Mouse (Mus musculus) CH12.LX (cell line): ENCODE data around the gene Sgsm1. TPM values are rescaled to one million over a fixed set of nuclear protein-coding genes. Genes with fewer than 3 reads are reported as not detected.

ENCODE experiments used
- DNase-seq: peaks from one replicate; pipeline ENCODE4 v3.0.0-alpha.2; 2013; ENCODE audit errors: extremely low read depth
- H3K27ac ChIP-seq: 2 replicates; pipeline ENCODE4 v1.5.1; 2012; ENCODE audit warnings: low read depth, mild to moderate bottlenecking, control low read depth, moderate library complexity; ENCODE audit not compliant: insufficient read depth
- H3K27me3 ChIP-seq: replicated peaks from 2 replicates; pipeline ENCODE3; 2012; ENCODE audit warnings: inconsistent platforms
- H3K36me3 ChIP-seq, 2 experiments: replicated peaks in 1 of 2; 2 replicates each; pipeline versions ENCODE3 to v1.6.1; 2012; ENCODE audit warnings: inconsistent platforms in 1 of 2, low read length in 1 of 2, mild to moderate bottlenecking in 1 of 2, mixed read lengths in 1 of 2, moderate library complexity in 1 of 2; ENCODE audit not compliant: control insufficient read depth in 1 of 2, insufficient read depth in 1 of 2
- H3K4me1 ChIP-seq, 2 experiments: 2 replicates each; pipeline ENCODE4 v1.6.1; 2012; ENCODE audit warnings: inconsistent platforms in 1 of 2, moderate library complexity in 1 of 2; ENCODE audit not compliant: insufficient read depth in 2 of 2, control insufficient read depth in 1 of 2
- H3K4me2 ChIP-seq: 2 replicates; pipeline ENCODE4 v1.6.1; 2012; ENCODE audit warnings: low read depth, mild to moderate bottlenecking, control low read depth; ENCODE audit not compliant: poor library complexity, insufficient read depth, severe bottlenecking
- H3K4me3 ChIP-seq, 3 experiments: fragments of 150-350 bp in 1 of 3; sonication (generic) in 1 of 3; replicated peaks in 1 of 3; 2 replicates each; pipeline versions ENCODE3 to v1.5.1; 2011 to 2012; ENCODE audit warnings: low read depth in 2 of 3, low read length in 2 of 3, mild to moderate bottlenecking in 2 of 3, moderate library complexity in 2 of 3, control low read depth in 1 of 3, improper control_type of control experiment in 1 of 3, inconsistent platforms in 1 of 3, mixed read lengths in 1 of 3; ENCODE audit not compliant: poor library complexity in 1 of 3
- H3K79me2 ChIP-seq: replicated peaks from 2 replicates; pipeline ENCODE4 v1.6.1; 2012; ENCODE audit warnings: mild to moderate bottlenecking, moderate library complexity; ENCODE audit not compliant: control insufficient read depth, poor library complexity, insufficient read depth, severe bottlenecking; ENCODE audit errors: extremely low read depth
- H3K9ac ChIP-seq: 2 replicates; pipeline ENCODE4 v1.6.1; 2012; ENCODE audit warnings: low read depth, mild to moderate bottlenecking, control low read depth, moderate library complexity; ENCODE audit not compliant: insufficient read depth
- H3K9me3 ChIP-seq: replicated peaks from 2 replicates; pipeline ENCODE3; 2012; ENCODE audit warnings: low read length, inconsistent platforms, mixed read lengths
- BHLHE40 ChIP-seq: IDR thresholded peaks from 2 replicates; pipeline ENCODE4 v1.6.1; 2011; ENCODE audit warnings: mild to moderate bottlenecking, low read depth, low read length, improper control_type of control experiment
- CHD1 ChIP-seq: IDR thresholded peaks from 2 replicates; pipeline ENCODE4 v1.6.1; 2012; ENCODE audit warnings: low read depth, low read length, improper control_type of control experiment, inconsistent platforms
- CHD2 ChIP-seq: IDR thresholded peaks from 2 replicates; pipeline ENCODE4 v1.6.1; 2011; ENCODE audit warnings: low read length, improper control_type of control experiment
- EP300 ChIP-seq: IDR thresholded peaks from 2 replicates; pipeline ENCODE4 v1.6.1; 2011; ENCODE audit warnings: low read length, improper control_type of control experiment
- HCFC1 ChIP-seq: IDR thresholded peaks from 2 replicates; pipeline ENCODE4 v1.6.1; 2012; ENCODE audit warnings: low read depth, mild to moderate bottlenecking, inconsistent platforms, low read length, improper control_type of control experiment
- JUN ChIP-seq: IDR thresholded peaks from 2 replicates; pipeline ENCODE4 v1.6.1; 2011; ENCODE audit warnings: low read depth, mild to moderate bottlenecking, low read length, improper control_type of control experiment, moderate library complexity; ENCODE audit not compliant: insufficient read depth
- JUND ChIP-seq: conservative IDR thresholded peaks from 2 replicates; pipeline ENCODE4 v1.6.1; 2011; ENCODE audit warnings: low read depth, low read length, improper control_type of control experiment
- KAT2A ChIP-seq: IDR thresholded peaks from 2 replicates; pipeline ENCODE4 v1.6.1; 2012; ENCODE audit warnings: low read length, improper control_type of control experiment, inconsistent platforms; ENCODE audit not compliant: insufficient replicate concordance
- MAFK ChIP-seq: IDR thresholded peaks from 2 replicates; pipeline ENCODE4 v1.6.1; 2011; ENCODE audit warnings: low read length, improper control_type of control experiment; ENCODE audit not compliant: insufficient replicate concordance
- MAZ ChIP-seq: IDR thresholded peaks from 2 replicates; pipeline ENCODE4 v1.6.1; 2012; ENCODE audit warnings: low read depth, mild to moderate bottlenecking, inconsistent platforms, low read length, improper control_type of control experiment, moderate library complexity
- MYC ChIP-seq: IDR thresholded peaks from 2 replicates; pipeline ENCODE4 v1.6.1; 2011; ENCODE audit warnings: low read depth, mild to moderate bottlenecking, improper control_type of control experiment, low read length
- NELFE ChIP-seq: IDR thresholded peaks from 2 replicates; pipeline ENCODE4 v1.6.1; 2011; ENCODE audit warnings: low read depth, low read length, improper control_type of control experiment
- POLR2AphosphoS2 ChIP-seq: IDR thresholded peaks from 2 replicates; pipeline ENCODE4 v1.6.1; 2011; ENCODE audit warnings: low read depth, low read length, improper control_type of control experiment
- RAD21 ChIP-seq: IDR thresholded peaks from 2 replicates; pipeline ENCODE4 v1.6.1; 2011; ENCODE audit warnings: low read depth, mild to moderate bottlenecking, low read length, improper control_type of control experiment, moderate library complexity
- TBP ChIP-seq: conservative IDR thresholded peaks from 2 replicates; pipeline ENCODE4 v1.6.1; 2011; ENCODE audit warnings: low read depth, low read length, improper control_type of control experiment
- TCF12 ChIP-seq: IDR thresholded peaks from 2 replicates; pipeline ENCODE4 v1.6.1; 2014; ENCODE audit warnings: low read depth, mild to moderate bottlenecking, inconsistent platforms, low read length, improper control_type of control experiment
- USF1 ChIP-seq: IDR thresholded peaks from 2 replicates; pipeline ENCODE4 v1.6.1; 2014; ENCODE audit warnings: low read depth, mild to moderate bottlenecking, inconsistent platforms, low read length, improper control_type of control experiment
- ZC3H11A ChIP-seq: IDR thresholded peaks from 2 replicates; pipeline ENCODE4 v1.6.1; 2012; ENCODE audit warnings: low read depth, mild to moderate bottlenecking, inconsistent platforms, low read length, improper control_type of control experiment
- ZKSCAN1 ChIP-seq: IDR thresholded peaks from 2 replicates; pipeline ENCODE4 v1.6.1; 2012; ENCODE audit warnings: low read depth, inconsistent platforms, low read length, improper control_type of control experiment, borderline replicate concordance
- ZMIZ1 ChIP-seq: IDR thresholded peaks from 2 replicates; pipeline ENCODE4 v1.6.1; 2012; ENCODE audit warnings: low read depth, mild to moderate bottlenecking, inconsistent platforms, low read length, improper control_type of control experiment
- dilution Hi-C: fragments of 300-500 bp; cut with MboI; formaldehyde crosslinking; loops from 2 replicates; pipeline ENCODE4 v1.14.3; 2020; ENCODE audit warnings: low sequenced_read_pairs; ENCODE audit not compliant: extremely low pct_unique_long_range_greater_than_20kb, extremely low pct_ligation_motif_present
- in situ Hi-C: fragments of 300-500 bp; cut with MboI; formaldehyde crosslinking; loops from 3 replicates; pipeline ENCODE4 v1.14.3; 2019; ENCODE audit warnings: low sequenced_read_pairs, low pct_ligation_motif_present, low pct_unique_long_range_greater_than_20kb, mixed read lengths
- polyA plus RNA-seq: library from polyadenylated mRNA; unstranded; fragments of >175 nt; gene quantifications from 2 replicates; pipeline ENCODE4 v1.2.1, GENCODE M21; 2012; ENCODE audit warnings: low read depth; ENCODE audit not compliant: insufficient read length
- total RNA-seq, 2 experiments: library from RNA; depleted of rRNA; stranded (reverse); fragments of 300-350 nt in 1 of 2; fragments of >200 nt in 1 of 2; gene quantifications; 2 replicates each; pipeline ENCODE4 v1.2.3; 2012 to 2014

Gene Sgsm1
- total and polyA plus RNA-seq, 3 experiments = 0.08 TPM; not detected in 2

DNA sequence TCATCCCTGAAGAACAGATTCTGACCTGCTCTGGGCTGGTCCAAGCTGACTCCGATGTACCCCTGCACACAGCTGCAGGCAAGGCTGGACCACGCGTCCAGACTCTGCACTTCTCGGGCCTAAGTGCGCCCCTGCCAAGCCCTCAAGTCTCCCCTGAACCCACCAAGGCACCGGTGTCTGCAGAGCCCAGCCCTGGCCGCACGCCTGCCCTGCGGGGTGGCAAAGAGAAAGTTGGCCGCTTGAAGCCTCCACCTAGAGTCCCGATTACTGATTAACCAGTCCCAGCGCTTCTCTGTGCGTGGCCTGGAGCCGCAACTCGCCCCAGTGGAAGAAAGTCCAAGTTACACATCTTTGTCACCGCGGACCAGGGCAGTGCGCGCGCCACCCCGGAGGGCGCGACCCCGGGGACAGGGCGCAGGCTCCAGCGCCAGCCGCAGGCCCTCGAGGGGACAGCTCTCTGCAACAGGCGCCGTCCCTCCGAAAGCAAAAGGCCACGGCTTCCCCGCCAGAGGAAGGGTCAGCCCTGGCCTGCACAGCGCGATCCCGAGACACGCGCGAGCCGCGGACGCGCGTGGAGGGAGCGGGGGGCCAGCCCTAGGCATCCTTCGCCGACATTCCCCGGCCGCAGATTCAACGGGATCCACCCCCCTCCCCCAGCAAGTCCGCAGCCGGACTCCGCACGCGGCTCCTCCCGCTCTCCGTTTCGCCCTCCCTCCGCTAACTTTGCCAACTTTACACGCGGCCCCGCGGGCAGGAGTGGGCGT is 90.0 kb downstream of the Sgsm1 start:
- H3K79me2 ChIP-seq = no peaks in the 10 kb centered on the region
- TF ChIP-seq NELFE = no peak
- in situ Hi-C loops = no loop called here
- no peaks in the 10 kb centered on the region for H3K36me3 ChIP-seq
- no peak for DNase-seq
- no peak overlapping the region for H3K27ac ChIP-seq
- no peak overlapping the region for H3K9ac ChIP-seq
- no peak overlapping the region for H3K4me3 ChIP-seq
- dilution Hi-C loops = no loop called here
- no peaks in the 10 kb centered on the region for H3K4me1 ChIP-seq
- H3K4me2 ChIP-seq = no peak overlapping the region
- H3K9me3 ChIP-seq = peaks cover 10% of the 10 kb centered on the region
- peaks cover 15% of the 10 kb centered on the region for H3K27me3 ChIP-seq

DNA sequence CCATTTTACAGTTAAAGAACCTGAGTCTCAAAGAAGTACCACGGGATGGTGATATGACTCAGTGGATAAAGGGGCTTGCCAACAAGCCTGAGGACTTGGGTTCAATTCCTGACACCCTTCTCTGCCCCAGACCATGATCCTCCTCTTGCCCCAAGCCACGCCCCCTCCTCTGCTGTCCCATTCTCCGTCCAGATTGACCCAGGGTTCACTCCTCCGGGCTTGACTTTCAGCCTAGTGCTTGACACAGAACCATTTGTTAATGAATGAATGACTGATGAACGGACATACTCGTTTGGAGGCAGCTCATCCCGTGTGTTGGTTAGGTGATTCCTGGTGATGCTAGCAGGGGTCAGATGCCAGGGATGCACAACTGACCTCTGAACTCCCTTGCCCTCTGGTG is 90.7 kb downstream of the Sgsm1 start:
- Histone ChIP-seq H3K4me2 (no peak overlapping the region), H3K27ac (no peak overlapping the region), H3K9me3 (peaks cover 10% of the 10 kb centered on the region), H3K36me3 (no peaks in the 10 kb centered on the region), H3K4me3 (no peak overlapping the region), H3K4me1 (no peaks in the 10 kb centered on the region), H3K9ac (no peak overlapping the region), H3K79me2 (no peaks in the 10 kb centered on the region), H3K27me3 (peaks cover 21% of the 10 kb centered on the region)
- TF ChIP-seq TBP (no peak), USF1 (no peak), MYC (no peak), JUN (no peak), JUND (no peak), RAD21 (no peak), ZKSCAN1 (no peak), MAZ (no peak), CHD1 (no peak), EP300 (no peak), BHLHE40 (no peak), ZMIZ1 (no peak)
- dilution Hi-C loops (no loop called here), in situ Hi-C loops (no loop called here)
- no peak for DNase-seq

DNA sequence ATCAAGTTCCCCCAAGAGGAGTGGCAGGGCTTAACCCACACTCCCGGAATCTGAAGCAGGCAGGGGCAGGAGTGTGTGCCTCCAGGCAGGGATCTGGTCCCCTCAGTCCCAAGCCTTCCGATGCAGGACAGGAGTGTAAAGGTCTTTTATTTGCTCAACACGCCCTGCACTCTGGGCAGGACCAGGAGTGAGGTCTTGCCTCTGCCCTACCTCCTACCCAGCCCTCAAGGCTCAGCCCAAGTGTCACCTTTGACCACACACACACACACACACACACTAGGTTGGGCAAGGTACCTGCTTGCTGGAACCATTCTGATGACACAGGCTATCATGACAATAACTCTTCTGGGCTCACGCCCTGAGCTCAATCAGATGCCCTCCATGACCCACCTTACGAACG is 91.1 kb downstream of the Sgsm1 start:
- H3K4me1 ChIP-seq = no peaks in the 10 kb centered on the region
- no peaks in the 10 kb centered on the region for H3K79me2 ChIP-seq
- no peak overlapping the region for H3K4me3 ChIP-seq
- DNase-seq = no peak
- peaks cover 10% of the 10 kb centered on the region for H3K9me3 ChIP-seq
- H3K27me3 ChIP-seq = peaks cover 25% of the 10 kb centered on the region
- no peak overlapping the region for H3K27ac ChIP-seq
- dilution Hi-C loops = no loop called here
- H3K36me3 ChIP-seq = no peaks in the 10 kb centered on the region
- no peak overlapping the region for H3K4me2 ChIP-seq
- in situ Hi-C loops = no loop called here
- H3K9ac ChIP-seq = no peak overlapping the region
- TF ChIP-seq HCFC1 (no peak), KAT2A (no peak), ZC3H11A (no peak), BHLHE40 (no peak), POLR2AphosphoS2 (no peak), USF1 (no peak), MAFK (no peak), TCF12 (no peak), CHD2 (no peak), NELFE (no peak)
